Mouse (Mus musculus) ES-E14 (cell line): ENCODE measurements at regions not wholly inside any gene's neighbourhood (a gene's known extent, or its start where the extent isn't known, plus 50 kb on each side); places are given as distances from the start of the nearest gene placed in this dataset.

Experiments used
- DNase-seq: peaks from one replicate; pipeline ENCODE4 v3.0.0-alpha.2; 2013; ENCODE audit warnings: low read depth, low spot score
- H3K27ac ChIP-seq: 2 replicates; pipeline ENCODE4 v1.5.1; 2012; ENCODE audit warnings: low read depth, mild to moderate bottlenecking, low read length, moderate library complexity, mixed read lengths; ENCODE audit not compliant: poor library complexity, insufficient read depth, severe bottlenecking
- H3K36me3 ChIP-seq: 2 replicates; pipeline ENCODE4 v1.6.1; 2012; ENCODE audit warnings: mild to moderate bottlenecking, low read length, moderate library complexity, mixed read lengths; ENCODE audit not compliant: control insufficient read depth, poor library complexity, insufficient read depth, severe bottlenecking
- H3K4me1 ChIP-seq, 2 experiments: fragments of 150-350 bp in 1 of 2; sonication (generic) in 1 of 2; 2 replicates each; pipeline ENCODE4 v1.6.1; 2012; ENCODE audit warnings: low read length in 2 of 2, mild to moderate bottlenecking in 1 of 2, mixed read lengths in 1 of 2; ENCODE audit not compliant: control insufficient read depth in 2 of 2, insufficient read depth in 2 of 2, poor library complexity in 1 of 2
- H3K4me3 ChIP-seq, 2 experiments: fragments of 150-350 bp in 1 of 2; sonication (generic) in 1 of 2; 2 replicates each; pipeline ENCODE4 v1.5.1; 2012; ENCODE audit warnings: low read length in 2 of 2, low read depth in 1 of 2, mild to moderate bottlenecking in 1 of 2, mixed read lengths in 1 of 2; ENCODE audit not compliant: insufficient read depth in 1 of 2, poor library complexity in 1 of 2, severe bottlenecking in 1 of 2
- H3K9ac ChIP-seq: 2 replicates; pipeline ENCODE4 v1.6.1; 2012; ENCODE audit warnings: low read depth, mild to moderate bottlenecking, low read length, mixed read lengths; ENCODE audit not compliant: poor library complexity, insufficient read depth, severe bottlenecking
- H3K9me3 ChIP-seq: fragments of 150-350 bp; sonication (generic); 2 replicates; pipeline ENCODE4 v1.6.1; 2012; ENCODE audit warnings: low read depth, mild to moderate bottlenecking, low read length; ENCODE audit not compliant: control insufficient read depth, insufficient read depth
- CHD2 ChIP-seq: IDR thresholded peaks from 2 replicates; pipeline ENCODE4 v1.6.1; 2014; ENCODE audit warnings: mild to moderate bottlenecking, low read depth, low read length, inconsistent platforms
- HCFC1 ChIP-seq: IDR thresholded peaks from 2 replicates; pipeline ENCODE4 v1.6.1; 2012; ENCODE audit warnings: low read length, inconsistent platforms, borderline replicate concordance; ENCODE audit not compliant: insufficient read depth
- MAFK ChIP-seq: IDR thresholded peaks from 2 replicates; pipeline ENCODE4 v1.6.1; 2014; ENCODE audit warnings: mild to moderate bottlenecking, low read depth, low read length, inconsistent platforms; ENCODE audit not compliant: insufficient read depth
- ZC3H11A ChIP-seq: IDR thresholded peaks from 2 replicates; pipeline ENCODE4 v1.6.1; 2012; ENCODE audit warnings: low read depth, mild to moderate bottlenecking, inconsistent platforms, low read length, borderline replicate concordance
- ZNF384 ChIP-seq: IDR thresholded peaks from 2 replicates; pipeline ENCODE4 v1.6.1; 2012; ENCODE audit warnings: low read depth, low read length, inconsistent platforms
- in situ Hi-C, 2 experiments: fragments of 600-800 bp; cut with MboI; formaldehyde crosslinking; loops; one replicate each; pipeline ENCODE4 v1.15.1; 2025; ENCODE audit warnings: low sequenced_read_pairs in 2 of 2, inconsistent platforms in 1 of 2; ENCODE audit not compliant: unreplicated experiment in 2 of 2

DNA sequence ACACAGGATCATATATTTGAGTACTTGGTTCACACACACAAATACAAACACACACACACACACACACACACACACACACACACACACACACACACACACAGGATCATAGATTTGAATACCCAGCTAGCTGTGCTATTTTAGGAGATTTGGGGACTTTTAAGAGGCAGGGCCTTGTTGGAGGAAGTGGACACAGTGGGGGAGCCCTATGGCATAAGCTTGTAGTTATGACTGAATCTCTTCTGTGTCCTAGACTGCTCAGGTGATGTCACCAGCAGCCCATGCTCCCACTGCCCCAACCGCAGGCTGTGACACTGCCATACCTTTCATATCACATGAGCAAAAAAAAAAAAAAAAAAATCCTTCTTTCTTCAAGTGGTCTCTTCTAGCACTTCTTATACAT lies 110.1 kb downstream of the Spata18 start:
- DNase-seq: no peak

DNA sequence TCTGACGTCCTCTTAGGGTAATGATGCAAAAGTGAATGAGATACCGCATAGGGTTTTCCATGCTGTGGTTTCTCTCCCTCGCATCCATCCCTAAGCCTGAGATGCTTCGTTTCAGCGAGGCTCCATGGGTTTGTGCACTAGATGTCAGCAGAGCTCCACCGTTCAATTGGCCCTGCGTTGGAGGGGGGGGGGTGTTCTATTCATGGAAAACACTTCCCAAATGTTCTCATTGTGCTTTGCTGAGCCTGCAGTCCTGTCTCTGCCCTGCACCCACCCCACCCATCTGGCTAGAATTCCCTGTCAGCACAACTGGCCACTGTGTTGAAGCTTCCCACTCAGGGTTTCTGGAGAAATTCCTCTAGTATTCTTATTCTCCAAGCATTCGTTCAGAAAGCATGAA lies 110.5 kb downstream of the Spata18 start:
- no peaks in the 10 kb centered on the region for H3K4me1 ChIP-seq
- in situ Hi-C loops: no loop called here
- H3K4me3 ChIP-seq: no peak overlapping the region
- peak; percentile 21 for DNase-seq
- H3K9me3 ChIP-seq: no peaks in the 10 kb centered on the region
- H3K27ac ChIP-seq: no peak overlapping the region
- TF ChIP-seq ZC3H11A (peak; percentile 42), ZNF384 (no peak)
- H3K36me3 ChIP-seq: no peaks in the 10 kb centered on the region
- H3K9ac ChIP-seq: no peak overlapping the region

More for the DNA sequence above, 110.1 kb downstream of the Spata18 start:
- in situ Hi-C loops: no loop called here
- Histone ChIP-seq H3K27ac (no peak overlapping the region), H3K4me3 (no peak overlapping the region), H3K36me3 (no peaks in the 10 kb centered on the region), H3K9ac (no peak overlapping the region), H3K9me3 (no peaks in the 10 kb centered on the region), H3K4me1 (no peaks in the 10 kb centered on the region)
- TF ChIP-seq ZNF384 (no peak), MAFK (no peak), CHD2 (no peak), ZC3H11A (no peak), HCFC1 (no peak)

DNA sequence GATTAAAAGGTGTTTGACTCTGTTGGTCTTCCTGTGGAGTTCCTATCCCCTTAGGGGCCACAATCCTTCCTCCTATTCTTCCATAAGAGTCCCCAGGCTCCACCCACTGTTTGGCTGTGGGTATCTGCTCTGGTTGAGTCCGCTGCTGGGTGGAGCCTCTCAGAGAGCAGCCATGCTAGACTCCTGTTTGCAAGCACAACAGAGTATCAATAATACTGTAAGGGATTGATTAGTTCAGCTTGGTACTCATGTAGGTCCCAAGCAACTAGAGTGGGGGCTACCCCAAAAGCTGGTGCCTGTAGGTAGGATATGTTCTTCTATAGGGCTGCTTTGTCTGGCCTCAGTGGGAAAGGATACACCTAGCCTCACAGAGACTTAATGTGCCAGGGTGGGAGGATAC lies 113.0 kb downstream of the Spata18 start:
- no peak overlapping the region for H3K9ac ChIP-seq
- in situ Hi-C loops: no loop called here
- no peak overlapping the region for H3K27ac ChIP-seq
- H3K4me1 ChIP-seq: no peaks in the 10 kb centered on the region
- no peaks in the 10 kb centered on the region for H3K9me3 ChIP-seq
- no peak for DNase-seq
- TF ChIP-seq HCFC1 (no peak), CHD2 (no peak), MAFK (no peak), ZC3H11A (no peak), ZNF384 (no peak)
- H3K36me3 ChIP-seq: no peaks in the 10 kb centered on the region
- no peak overlapping the region for H3K4me3 ChIP-seq

DNA sequence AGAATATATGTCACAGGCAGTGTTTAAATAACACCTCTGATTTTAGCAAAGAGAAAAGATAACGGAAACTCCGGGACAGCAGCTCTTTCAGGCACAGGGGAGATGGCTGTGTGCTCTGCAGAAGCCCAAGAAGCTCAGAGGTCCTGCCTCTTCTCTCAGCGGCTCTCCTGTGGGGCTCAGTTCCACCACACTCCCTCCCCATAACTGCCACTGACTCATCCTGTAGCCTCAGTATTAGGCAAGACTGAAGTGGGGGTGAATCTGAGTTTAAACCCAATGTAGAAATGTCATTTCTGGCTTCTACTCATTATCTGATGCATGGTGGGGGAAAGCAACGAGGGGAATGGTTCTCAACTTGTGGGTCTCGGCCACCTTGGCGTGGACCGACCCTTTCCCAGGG lies 114.3 kb downstream of the Spata18 start:
- Histone ChIP-seq H3K4me1 (no peaks in the 10 kb centered on the region), H3K36me3 (no peaks in the 10 kb centered on the region), H3K27ac (no peak overlapping the region), H3K4me3 (no peak overlapping the region), H3K9me3 (no peaks in the 10 kb centered on the region), H3K9ac (no peak overlapping the region)
- in situ Hi-C loops: no loop called here
- DNase-seq: no peak
- TF ChIP-seq MAFK (no peak), CHD2 (no peak), HCFC1 (no peak), ZC3H11A (no peak), ZNF384 (no peak)

DNA sequence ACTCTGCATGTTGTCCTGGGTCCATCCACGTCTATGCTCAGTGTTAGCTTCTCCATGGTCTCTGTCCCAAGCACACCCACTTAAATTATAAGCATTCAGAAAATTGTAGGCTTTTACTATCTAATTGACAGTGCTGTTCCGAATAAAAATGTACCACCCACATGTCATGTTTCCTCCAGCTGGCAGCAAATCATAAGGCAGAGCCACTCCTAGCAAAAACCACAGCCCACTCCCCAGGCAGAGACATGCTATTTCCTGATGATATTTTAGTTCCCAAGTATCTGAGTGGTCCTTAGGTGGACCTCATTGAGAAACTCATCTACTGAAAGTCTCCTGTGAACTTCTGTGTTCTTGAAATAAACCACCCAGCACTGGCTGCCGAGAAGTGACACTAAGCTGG lies 117.1 kb downstream of the Spata18 start:
- TF ChIP-seq CHD2 (no peak), MAFK (no peak), ZC3H11A (no peak), ZNF384 (no peak), HCFC1 (no peak)
- in situ Hi-C loops: no loop called here
- H3K4me3 ChIP-seq: no peak overlapping the region
- H3K36me3 ChIP-seq: no peaks in the 10 kb centered on the region
- H3K27ac ChIP-seq: no peak overlapping the region
- DNase-seq: no peak
- no peaks in the 10 kb centered on the region for H3K4me1 ChIP-seq
- no peak overlapping the region for H3K9ac ChIP-seq
- no peaks in the 10 kb centered on the region for H3K9me3 ChIP-seq
